Mouse (Mus musculus) stomach, embryonic 16.5 days (tissue): ENCODE measurements around the gene Mpeg1. TPM values are rescaled to one million over a fixed set of nuclear protein-coding genes. Genes with fewer than 3 reads are reported as not detected.
A peak's percentile ranks its signal among the peaks of the same experiment; 100 is the strongest.

Experiments used
- ATAC-seq: fragments of 200-750 bp; cut with Nextera tagmentation; 2 replicates; pipeline ENCODE4 v1.8.0; 2017; ENCODE audit warnings: moderate number of reproducible peaks, moderate TSS enrichment; ENCODE audit not compliant: insufficient read depth, low FRiP score
- H3K27ac ChIP-seq: fragments of 300-500 bp; sonication (generic); 2 replicates; pipeline ENCODE4 v1.5.1; 2014; ENCODE audit warnings: low read length
- H3K27me3 ChIP-seq: fragments of 300-500 bp; sonication (generic); 2 replicates; pipeline ENCODE4 v1.6.1; 2014; ENCODE audit warnings: low read length, control low read depth, mixed read lengths; ENCODE audit not compliant: control insufficient read depth, insufficient read depth
- H3K36me3 ChIP-seq: fragments of 300-500 bp; sonication (generic); 2 replicates; pipeline ENCODE4 v1.6.1; 2014; ENCODE audit warnings: low read length; ENCODE audit not compliant: control insufficient read depth, insufficient read depth
- H3K4me1 ChIP-seq: fragments of 300-500 bp; sonication (generic); 2 replicates; pipeline ENCODE4 v1.6.1; 2014; ENCODE audit warnings: low read length, control low read depth, mixed read lengths; ENCODE audit not compliant: control insufficient read depth, insufficient read depth
- H3K4me2 ChIP-seq: fragments of 300-500 bp; sonication (generic); 2 replicates; pipeline ENCODE4 v1.6.1; 2014; ENCODE audit warnings: low read depth, low read length, mixed read lengths
- H3K4me3 ChIP-seq: fragments of 300-500 bp; sonication (generic); replicated peaks from 2 replicates; pipeline ENCODE4 v1.5.1; 2014; ENCODE audit warnings: mild to moderate bottlenecking, low read length
- H3K9ac ChIP-seq: fragments of 300-500 bp; sonication (generic); 2 replicates; pipeline ENCODE4 v1.6.1; 2014; ENCODE audit warnings: low read length
- H3K9me3 ChIP-seq: fragments of 300-500 bp; sonication (generic); replicated peaks from 2 replicates; pipeline ENCODE4 v1.6.1; 2016; ENCODE audit warnings: low read length, control low read depth; ENCODE audit not compliant: control insufficient read depth
- WGBS: fragments of 180-500 bp; shearing (Covaris S2); extraction: QIAGEN DNeasy Blood & Tissue Kit; methylation state at CpG from one replicate; pipeline ENCODE4 v1.1.7; 2014; 5-methylcytosine and 5-hydroxymethylcytosine counted together
- polyA plus RNA-seq: library from polyadenylated mRNA; unstranded; fragments of >200 nt; fragmentation: Nextera tagmentation; extraction: Ambion mirVana; gene quantifications from 2 replicates; pipeline ENCODE4 v1.2.1, GENCODE M21; 2015

Mpeg1 gene
- polyA plus RNA-seq, 1 experiment from 2014 or later, result 1.8 TPM

- Histone ChIP-seq H3K4me2 (no peak overlapping the region), H3K27ac (no peak overlapping the region), H3K4me1 (peaks cover 11% of the 10 kb centered on the region), H3K4me3 (no peak overlapping the region), H3K9ac (no peak overlapping the region), H3K27me3 (no peaks in the 10 kb centered on the region), H3K36me3 (peaks cover 9% of the 10 kb centered on the region; the same call in 1 of the 2 replicates), H3K9me3 (no peaks in the 10 kb centered on the region)
- 73% methylated on average over 3 of the region's 3 CpGs for WGBS
- no peak for ATAC-seq
Measured at GRCm38 (mm10) chr19:12494972-12495535, 34.5 kb downstream of the Mpeg1 start.

GRCm38 (mm10) chr19:12496241-12496640, 35.7 kb downstream of the Mpeg1 start:
- Histone ChIP-seq H3K9me3 (no peaks in the 10 kb centered on the region), H3K4me1 (peaks cover 11% of the 10 kb centered on the region), H3K4me2 (no peak overlapping the region), H3K27ac (no peak overlapping the region), H3K36me3 (peaks cover 5% of the 10 kb centered on the region; the same call in 1 of the 2 replicates), H3K4me3 (no peak overlapping the region), H3K9ac (no peak overlapping the region), H3K27me3 (no peaks in the 10 kb centered on the region)
- no peak for ATAC-seq
- WGBS, result 70% methylated on average over 2 of the region's 2 CpGs

GRCm38 (mm10) chr19:12497909-12498308, 37.3 kb downstream of the Mpeg1 start:
- no peak overlapping the region for H3K4me2 ChIP-seq
- H3K27me3 ChIP-seq, result no peaks in the 10 kb centered on the region
- 70% methylated on average over 2 of the region's 2 CpGs for WGBS
- ATAC-seq, result no peak
- H3K4me3 ChIP-seq, result no peak overlapping the region
- H3K27ac ChIP-seq, result no peak overlapping the region
- peaks cover 15% of the 10 kb centered on the region for H3K4me1 ChIP-seq
- H3K9ac ChIP-seq, result no peak overlapping the region
- H3K9me3 ChIP-seq, result no peaks in the 10 kb centered on the region
- no peaks in the 10 kb centered on the region for H3K36me3 ChIP-seq

- H3K4me2 ChIP-seq, result 0 out of 2 replicates have a peak overlapping the region, but pooled peaks have one; percentile 81
- ATAC-seq, result no peak
- no peaks in the 10 kb centered on the region for H3K36me3 ChIP-seq
Measured at GRCm38 (mm10) chr19:12498321-12498720, 37.7 kb downstream of the Mpeg1 start.

GRCm38 (mm10) chr19:12498941-12499340, 38.4 kb downstream of the Mpeg1 start:
- no peak for ATAC-seq
- peak overlapping the region; percentile 82 for H3K4me3 ChIP-seq
- H3K9ac ChIP-seq, result no peak overlapping the region
- H3K4me1 ChIP-seq, result peaks cover 15% of the 10 kb centered on the region
- WGBS, result 71% methylated on average over 1 of the region's 1 CpGs
- H3K27me3 ChIP-seq, result no peaks in the 10 kb centered on the region
- H3K36me3 ChIP-seq, result no peaks in the 10 kb centered on the region
- no peak overlapping the region for H3K27ac ChIP-seq
- H3K4me2 ChIP-seq, result peak overlapping the region; percentile 81
- no peaks in the 10 kb centered on the region for H3K9me3 ChIP-seq

More at GRCm38 (mm10) chr19:12498321-12498720, 37.7 kb downstream of the Mpeg1 start:
- no peak overlapping the region for H3K4me3 ChIP-seq
- no peak overlapping the region for H3K9ac ChIP-seq
- H3K9me3 ChIP-seq, result no peaks in the 10 kb centered on the region
- WGBS, result 66% methylated on average over 4 of the region's 4 CpGs
- no peak overlapping the region for H3K27ac ChIP-seq
- H3K4me1 ChIP-seq, result peaks cover 15% of the 10 kb centered on the region
- H3K27me3 ChIP-seq, result no peaks in the 10 kb centered on the region

GRCm38 (mm10) chr19:12499485-12499884, 38.9 kb downstream of the Mpeg1 start:
- no peak for ATAC-seq
- Histone ChIP-seq H3K4me2 (peak overlapping the region; percentile 81), H3K27ac (peak overlapping the region; percentile 29; the same call in 1 of the 2 replicates), H3K36me3 (no peaks in the 10 kb centered on the region), H3K9ac (peak overlapping the region; percentile 95), H3K4me3 (peak overlapping the region; percentile 82), H3K9me3 (no peaks in the 10 kb centered on the region), H3K27me3 (no peaks in the 10 kb centered on the region), H3K4me1 (peaks cover 15% of the 10 kb centered on the region)
- WGBS, result 28% methylated on average over 2 of the region's 2 CpGs

- ATAC-seq, result no peak
- peak overlapping the region; percentile 93; the same call in 1 of the 2 replicates for H3K27ac ChIP-seq
- 10% methylated on average over 3 of the region's 3 CpGs for WGBS
Measured at GRCm38 (mm10) chr19:12500124-12500523, 39.5 kb downstream of the Mpeg1 start.

GRCm38 (mm10) chr19:12500881-12501311, 40.3 kb downstream of the Mpeg1 start:
- Histone ChIP-seq H3K27me3 (no peaks in the 10 kb centered on the region), H3K36me3 (no peaks in the 10 kb centered on the region), H3K9me3 (no peaks in the 10 kb centered on the region), H3K4me1 (peaks cover 15% of the 10 kb centered on the region), H3K4me3 (peak overlapping the region; percentile 82), H3K4me2 (peak overlapping the region; percentile 81), H3K27ac (peak overlapping the region; percentile 93), H3K9ac (peak overlapping the region; percentile 95)
- under 1% methylated on average over 38 of the region's 38 CpGs for WGBS
- ATAC-seq, result peak; percentile 52

More at GRCm38 (mm10) chr19:12500124-12500523, 39.5 kb downstream of the Mpeg1 start:
- peak overlapping the region; percentile 95 for H3K9ac ChIP-seq
- peaks cover 15% of the 10 kb centered on the region for H3K4me1 ChIP-seq
- H3K27me3 ChIP-seq, result no peaks in the 10 kb centered on the region
- peak overlapping the region; percentile 82 for H3K4me3 ChIP-seq
- peak overlapping the region; percentile 81 for H3K4me2 ChIP-seq
- no peaks in the 10 kb centered on the region for H3K9me3 ChIP-seq
- H3K36me3 ChIP-seq, result no peaks in the 10 kb centered on the region

- no peaks in the 10 kb centered on the region for H3K9me3 ChIP-seq
- no peaks in the 10 kb centered on the region for H3K36me3 ChIP-seq
- no peaks in the 10 kb centered on the region for H3K27me3 ChIP-seq
- peak; percentile 92 for ATAC-seq
- H3K4me2 ChIP-seq, result peak within 1 kb of the TSS; percentile 81
- H3K4me1 ChIP-seq, result peaks cover 15% of the 10 kb centered on the region
- H3K27ac ChIP-seq, result peak within 1 kb of the TSS; percentile 93
- H3K9ac ChIP-seq, result peak within 1 kb of the TSS; percentile 95
- WGBS, result under 1% methylated on average over 77 of the region's 80 CpGs
- H3K4me3 ChIP-seq, result peak within 1 kb of the TSS; percentile 82
Measured at GRCm38 (mm10) chr19:12501370-12502347, 41.1 kb downstream of the Mpeg1 start, which contains the start of gene Dtx4. TSS of gene Dtx4 (minus strand) at chr19:12501454.
